Mouse (Mus musculus) thymus, adult 2 months (tissue): ENCODE measurements around the gene Bckdha.

Experiments used
- CTCF ChIP-seq: fragments of 200-500 bp; IDR thresholded peaks from 2 replicates; pipeline ENCODE4 v1.5.1; 2012; ENCODE audit warnings: mild to moderate bottlenecking, control low read depth, low read length, moderate library complexity, borderline replicate concordance; ENCODE audit not compliant: control insufficient read depth, poor library complexity, insufficient read depth; ENCODE audit errors: extremely low read depth
- POLR2A ChIP-seq: fragments of 200-500 bp; IDR thresholded peaks from 2 replicates; pipeline ENCODE4 v1.6.1; 2012; ENCODE audit warnings: mild to moderate bottlenecking, low read length, control low read depth, moderate library complexity; ENCODE audit not compliant: control insufficient read depth, poor library complexity, insufficient read depth; ENCODE audit errors: extremely low read depth

DNA sequence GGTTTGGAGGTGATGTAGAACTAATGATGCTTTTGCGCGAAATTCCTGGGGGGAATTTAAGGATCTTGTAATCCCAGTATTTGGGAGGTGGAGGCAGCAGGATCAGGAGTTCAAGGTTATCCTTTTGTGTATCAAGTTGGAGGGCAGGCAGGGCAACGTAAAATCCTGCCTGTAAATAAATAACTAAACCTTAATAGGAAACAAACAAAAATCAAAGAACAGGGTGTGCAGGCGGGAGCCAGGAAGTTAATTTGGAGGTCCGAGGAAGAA lies 39.1 kb downstream of the Bckdha start:
- no peak for TF ChIP-seq CTCF
- TF ChIP-seq POLR2A, result no peak
